Comparison of ENCODE assay signal across 32 mouse cellular contexts in genomic region chr10:123222785-123223184, GRCm38 (mm10). TPM values are rescaled to one million over a fixed set of nuclear protein-coding genes. Genes with fewer than 3 reads are reported as not detected.
DNase-seq lines count a peak whose midpoint lies in the region; ATAC-seq lines count a peak whose summit lies in the region.
"Had no signal": no experiment of that assay in that cellular context is flagged by ENCODE, and none has a peak within 500 bp of the region (broad histone marks: within the 10 kb centered on the region; RNA-seq: fewer than 3 reads in every experiment).

No protein-coding gene starts in this region.

- no peak overlapping the region for H3K27ac ChIP-seq in liver, embryonic 16.5 days (ENCODE audit: low read length)
- H3K27ac ChIP-seq in liver, embryonic 12.5 days: no peak overlapping the region
- no peak overlapping the region for H3K27ac ChIP-seq in hindbrain, embryonic 10.5 days
- H3K27ac ChIP-seq: embryonic facial prominence, embryonic 12.5 days; embryonic facial prominence, embryonic 15.5 days; forebrain, embryonic 10.5 days; forebrain, embryonic 13.5 days; heart, adult 2 months; heart, embryonic 10.5 days; heart, embryonic 13.5 days; hindbrain, embryonic 13.5 days had no signal

- no peak overlapping the region for H3K9ac ChIP-seq in liver, embryonic 16.5 days (ENCODE audit: low read depth, low read length)
- H3K9ac ChIP-seq in liver, embryonic 12.5 days: no peak overlapping the region
- H3K9ac ChIP-seq: embryonic facial prominence, embryonic 12.5 days; embryonic facial prominence, embryonic 15.5 days; forebrain, embryonic 13.5 days; heart, embryonic 13.5 days; hindbrain, embryonic 13.5 days had no signal

- no peak for DNase-seq in kidney, postnatal 14 days
- no peak for DNase-seq in hindbrain, embryonic 10.5 days (ENCODE audit: low spot score)
- DNase-seq: adrenal gland, postnatal 10 days; adrenal gland, postnatal 36 days; cerebellum, adult 11 months; cerebellum, adult 2 months; cerebellum, adult 9-11 months; cerebellum, postnatal 25 days; gastrocnemius, postnatal 10 days; gastrocnemius, postnatal 36 days; heart, adult 2 months; heart, postnatal 14 days had no signal

- no peaks in the 10 kb centered on the region for H3K27me3 ChIP-seq in liver, embryonic 16.5 days (ENCODE audit: control insufficient read depth, insufficient read depth, low read depth, low read length)
- no peaks in the 10 kb centered on the region for H3K27me3 ChIP-seq in liver, embryonic 12.5 days (replicated peaks)
- no peaks in the 10 kb centered on the region for H3K27me3 ChIP-seq in hindbrain, embryonic 10.5 days (ENCODE audit: insufficient read depth, poor library complexity, severe bottlenecking)
- H3K27me3 ChIP-seq: embryonic facial prominence, embryonic 12.5 days; embryonic facial prominence, embryonic 15.5 days; forebrain, embryonic 13.5 days; heart, embryonic 13.5 days; hindbrain, embryonic 13.5 days; Patski had no signal

- no peaks in the 10 kb centered on the region for H3K9me3 ChIP-seq in liver, embryonic 16.5 days (replicated peaks; ENCODE audit: control insufficient read depth, low read length)
- H3K9me3 ChIP-seq in liver, embryonic 12.5 days (replicated peaks): no peaks in the 10 kb centered on the region
- no peaks in the 10 kb centered on the region for H3K9me3 ChIP-seq in hindbrain, embryonic 10.5 days
- H3K9me3 ChIP-seq: embryonic facial prominence, embryonic 12.5 days; embryonic facial prominence, embryonic 15.5 days; forebrain, embryonic 10.5 days; forebrain, embryonic 13.5 days; heart, embryonic 10.5 days; heart, embryonic 13.5 days; hindbrain, embryonic 13.5 days had no signal

- 61% methylated on average over 5 of the region's 5 CpGs for WGBS in liver, embryonic 16.5 days (ENCODE audit: insufficient replicate concordance)
- WGBS in liver, embryonic 12.5 days (ENCODE audit: insufficient replicate concordance): 71% methylated on average over 5 of the region's 5 CpGs
- WGBS in hindbrain, embryonic 10.5 days: 89% methylated on average over 5 of the region's 5 CpGs

- peak; percentile 71 for ATAC-seq in liver, embryonic 16.5 days (ENCODE audit: low read depth)
- no peak for ATAC-seq in liver, embryonic 12.5 days
- peak; percentile 84 for ATAC-seq in erythroblast, adult 5-6 weeks (replicated peaks; ENCODE audit: low FRiP score, poor library complexity, severe bottlenecking)
- peak; percentile 99 for ATAC-seq in megakaryocyte progenitor cell, adult 5-6 weeks (replicated peaks; ENCODE audit: poor library complexity)
- ATAC-seq: CD4-positive, CD25-positive, alpha-beta regulatory T cell, adult 4 months; forebrain, embryonic 13.5 days; forebrain, embryonic 16.5 days; hindbrain, embryonic 16.5 days; Patski had no signal

- no peak overlapping the region for H3K4me3 ChIP-seq in liver, embryonic 16.5 days (ENCODE audit: low read depth, low read length)
- no peak overlapping the region for H3K4me3 ChIP-seq in liver, embryonic 12.5 days
- no peak overlapping the region for H3K4me3 ChIP-seq in hindbrain, embryonic 10.5 days
- H3K4me3 ChIP-seq: embryonic facial prominence, embryonic 12.5 days; embryonic facial prominence, embryonic 15.5 days; erythroblast, embryonic 14.5 days; forebrain, embryonic 10.5 days; forebrain, embryonic 13.5 days; heart, adult 2 months; heart, embryonic 10.5 days; heart, embryonic 13.5 days; hindbrain, embryonic 13.5 days had no signal

- no peak overlapping the region for H3K4me2 ChIP-seq in liver, embryonic 16.5 days (ENCODE audit: low read depth, low read length)
- no peak overlapping the region for H3K4me2 ChIP-seq in liver, embryonic 12.5 days
- H3K4me2 ChIP-seq: embryonic facial prominence, embryonic 12.5 days; embryonic facial prominence, embryonic 15.5 days; forebrain, embryonic 13.5 days; heart, embryonic 13.5 days; hindbrain, embryonic 13.5 days had no signal

- H3K4me1 ChIP-seq in liver, embryonic 16.5 days (ENCODE audit: control insufficient read depth, low read depth, low read length): no peaks in the 10 kb centered on the region
- H3K4me1 ChIP-seq in liver, embryonic 12.5 days: no peaks in the 10 kb centered on the region
- no peaks in the 10 kb centered on the region for H3K4me1 ChIP-seq in hindbrain, embryonic 10.5 days (replicated peaks)
- H3K4me1 ChIP-seq: embryonic facial prominence, embryonic 12.5 days; embryonic facial prominence, embryonic 15.5 days; forebrain, embryonic 10.5 days; forebrain, embryonic 13.5 days; heart, embryonic 10.5 days; heart, embryonic 13.5 days; hindbrain, embryonic 13.5 days had no signal

- no peaks in the 10 kb centered on the region for H3K36me3 ChIP-seq in liver, embryonic 16.5 days (ENCODE audit: control insufficient read depth, insufficient read depth)
- H3K36me3 ChIP-seq in liver, embryonic 12.5 days: no peaks in the 10 kb centered on the region
- H3K36me3 ChIP-seq in hindbrain, embryonic 10.5 days: no peaks in the 10 kb centered on the region
- H3K36me3 ChIP-seq: embryonic facial prominence, embryonic 12.5 days; embryonic facial prominence, embryonic 15.5 days; forebrain, embryonic 10.5 days; heart, embryonic 10.5 days; heart, embryonic 13.5 days; hindbrain, embryonic 13.5 days had no signal

RNA-seq across cellular contexts. Expression of gene Usp15, which starts 26.0 kb away (rescaled TPM):
- polyA plus RNA-seq in liver, embryonic 16.5 days (2015; fragmentation: Nextera tagmentation; extraction: Ambion mirVana): 88.1 and 89.9 TPM in 2 replicates
- 114 and 115 TPM in 2 replicates for polyA plus RNA-seq in liver, embryonic 12.5 days (2016; fragmentation: Nextera tagmentation; extraction: Ambion mirVana)
- 421 and 430 TPM in 2 replicates for total RNA-seq in erythroblast, adult 5-6 weeks (2015; ENCODE audit: low replicate concordance)
- total RNA-seq in erythroblast, adult 5-6 weeks (2017; ENCODE audit: low replicate concordance): 1,103 and 1,309 TPM in 2 replicates
- 129 and 132 TPM in 2 replicates for total RNA-seq in megakaryocyte progenitor cell, adult 5-6 weeks (2015)
- total RNA-seq in megakaryocyte progenitor cell, adult 5-6 weeks (2017): 170 and 218 TPM in 2 replicates
- polyA plus RNA-seq in hindbrain, embryonic 10.5 days (2016; fragmentation: Nextera tagmentation; extraction: Ambion mirVana): 56.5 and 71.5 TPM in 2 replicates

RNA-seq across cellular contexts. Expression of gene Fam19a2, which starts 41.0 kb away (rescaled TPM):
- polyA plus RNA-seq in liver, embryonic 16.5 days (2015; fragmentation: Nextera tagmentation; extraction: Ambion mirVana): 0.24 and 0.30 TPM in 2 replicates
- polyA plus RNA-seq in liver, embryonic 12.5 days (2016; fragmentation: Nextera tagmentation; extraction: Ambion mirVana): 0.57 and 0.68 TPM in 2 replicates
- not detected in 2 replicates for total RNA-seq in erythroblast, adult 5-6 weeks (2015; ENCODE audit: low replicate concordance)
- not detected in 2 replicates for total RNA-seq in erythroblast, adult 5-6 weeks (2017; ENCODE audit: low replicate concordance)
- total RNA-seq in megakaryocyte progenitor cell, adult 5-6 weeks (2015): not detected in 2 replicates
- not detected in 2 replicates for total RNA-seq in megakaryocyte progenitor cell, adult 5-6 weeks (2017)
- 3.1 and 3.7 TPM in 2 replicates for polyA plus RNA-seq in hindbrain, embryonic 10.5 days (2016; fragmentation: Nextera tagmentation; extraction: Ambion mirVana)
- total RNA-seq: common myeloid progenitor, adult 5-6 weeks; gastrocnemius, adult 18-20 months; granulocyte monocyte progenitor cell, adult 5-6 weeks; hematopoietic stem cell, adult 5-6 weeks had no signal
- polyA plus RNA-seq: CD4-positive, CD25-positive, alpha-beta regulatory T cell, adult 4 months; heart, adult 2 months had no signal
